Mouse (Mus musculus) heart, embryonic 16.5 days (tissue): ENCODE measurements around the gene Smim9. TPM values are rescaled to one million over a fixed set of nuclear protein-coding genes. Genes with fewer than 3 reads are reported as not detected.
A peak's percentile ranks its signal among the peaks of the same experiment; 100 is the strongest.
"Not testable (repeated sequence)": the region's sequence is repeated elsewhere in the genome, so short reads cannot be mapped to it uniquely, and the experiment has no call there.

ENCODE experiments used
- ATAC-seq: fragments of 200-750 bp; cut with Nextera tagmentation; replicated peaks from 2 replicates; pipeline ENCODE4 v1.8.0; 2017; ENCODE audit warnings: moderate number of reproducible peaks; ENCODE audit not compliant: insufficient read depth, low FRiP score; ENCODE audit errors: extremely low read depth
- H3K27ac ChIP-seq: fragments of 300-500 bp; sonication (generic); 2 replicates; pipeline ENCODE4 v1.5.1; 2014; ENCODE audit warnings: mild to moderate bottlenecking, low read length, control low read depth, moderate library complexity
- H3K27me3 ChIP-seq: fragments of 300-500 bp; sonication (generic); 2 replicates; pipeline ENCODE4 v1.6.1; 2014; ENCODE audit warnings: low read length, mixed read lengths; ENCODE audit not compliant: control insufficient read depth, insufficient read depth
- H3K36me3 ChIP-seq: fragments of 300-500 bp; sonication (generic); 2 replicates; pipeline ENCODE4 v1.6.1; 2014; ENCODE audit not compliant: control insufficient read depth, insufficient read depth
- H3K4me1 ChIP-seq: fragments of 300-500 bp; sonication (generic); 2 replicates; pipeline ENCODE4 v1.6.1; 2014; ENCODE audit warnings: low read length, mixed read lengths; ENCODE audit not compliant: control insufficient read depth, insufficient read depth
- H3K4me2 ChIP-seq: fragments of 300-500 bp; sonication (generic); 2 replicates; pipeline ENCODE4 v1.6.1; 2014; ENCODE audit warnings: low read depth, mild to moderate bottlenecking, control low read depth, low read length
- H3K4me3 ChIP-seq: fragments of 300-500 bp; sonication (generic); 2 replicates; pipeline ENCODE4 v1.5.1; 2014; ENCODE audit warnings: mild to moderate bottlenecking, control low read depth, low read length
- H3K9ac ChIP-seq: fragments of 300-500 bp; sonication (generic); 2 replicates; pipeline ENCODE4 v1.6.1; 2014; ENCODE audit warnings: low read length, control low read depth
- H3K9me3 ChIP-seq: fragments of 300-500 bp; sonication (generic); replicated peaks from 2 replicates; pipeline ENCODE4 v1.6.1; 2016; ENCODE audit warnings: low read length; ENCODE audit not compliant: control insufficient read depth
- WGBS: fragments of 180-500 bp; shearing (Covaris S2); extraction: QIAGEN DNeasy Blood & Tissue Kit; methylation state at CpG from one replicate; pipeline ENCODE4 v1.1.7; 2014; 5-methylcytosine and 5-hydroxymethylcytosine counted together
- polyA plus RNA-seq: library from polyadenylated mRNA; unstranded; fragments of >200 nt; fragmentation: Nextera tagmentation; extraction: Ambion mirVana; gene quantifications from 2 replicates; pipeline ENCODE4 v1.2.1, GENCODE M21; 2015

The Smim9 gene
- not detected in 2 replicates for polyA plus RNA-seq

DNA sequence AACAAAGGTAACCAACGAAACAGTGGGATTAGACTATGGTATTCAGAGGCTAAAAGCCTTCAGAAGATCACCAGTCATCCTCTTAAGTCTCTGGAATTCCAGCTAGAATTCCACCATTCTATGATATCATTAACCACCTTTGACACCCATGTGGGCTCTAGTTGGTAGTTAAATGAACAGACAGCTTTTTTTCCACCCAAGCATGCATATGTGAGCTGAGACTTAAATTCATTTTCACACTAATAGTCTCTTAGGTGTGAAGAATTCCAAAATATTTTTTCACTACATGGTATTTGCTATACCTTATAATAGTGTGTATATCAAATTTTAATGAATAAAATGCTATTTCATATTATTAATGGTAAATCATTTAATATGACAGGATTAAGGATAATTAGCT, at the start of gene Smim9:
Smim9 (minus strand) TSS at position 101 of the 400 bp plus-strand sequence.
- no peaks in the 10 kb centered on the region for H3K4me1 ChIP-seq
- H3K4me2 ChIP-seq = no peak within 1 kb of the TSS
- no peak within 1 kb of the TSS for H3K27ac ChIP-seq
- H3K27me3 ChIP-seq = no peaks in the 10 kb centered on the region
- no peak for ATAC-seq
- 73% methylated on average over 1 of the region's 1 CpGs for WGBS
- H3K9ac ChIP-seq = no peak within 1 kb of the TSS
- H3K36me3 ChIP-seq = no peaks in the 10 kb centered on the region
- no peak within 1 kb of the TSS for H3K4me3 ChIP-seq
- no peaks in the 10 kb centered on the region for H3K9me3 ChIP-seq

GRCm38 (mm10) chrX:75155576-75156243, 7.9 kb downstream of the Smim9 start:
- Histone ChIP-seq H3K9me3 (no peaks in the 10 kb centered on the region), H3K9ac (peak overlapping the region; percentile 63), H3K36me3 (no peaks in the 10 kb centered on the region), H3K4me3 (peak overlapping the region; percentile 54), H3K27ac (no peak overlapping the region), H3K4me1 (no peaks in the 10 kb centered on the region), H3K27me3 (no peaks in the 10 kb centered on the region), H3K4me2 (peak overlapping the region; percentile 70)
- 12% methylated on average over 38 of the region's 49 CpGs for WGBS
- peak; percentile 65; the same call in 1 of the 2 replicates for ATAC-seq

GRCm38 (mm10) chrX:75152249-75152648, 11.3 kb downstream of the Smim9 start:
- no peak overlapping the region for H3K9ac ChIP-seq
- H3K9me3 ChIP-seq = no peaks in the 10 kb centered on the region
- no peak overlapping the region for H3K4me3 ChIP-seq
- no peaks in the 10 kb centered on the region for H3K4me1 ChIP-seq
- H3K27me3 ChIP-seq = no peaks in the 10 kb centered on the region
- ATAC-seq = no peak
- H3K4me2 ChIP-seq = no peak overlapping the region
- no peak overlapping the region for H3K27ac ChIP-seq
- WGBS = 41% methylated on average over 1 of the region's 1 CpGs
- H3K36me3 ChIP-seq = no peaks in the 10 kb centered on the region

DNA sequence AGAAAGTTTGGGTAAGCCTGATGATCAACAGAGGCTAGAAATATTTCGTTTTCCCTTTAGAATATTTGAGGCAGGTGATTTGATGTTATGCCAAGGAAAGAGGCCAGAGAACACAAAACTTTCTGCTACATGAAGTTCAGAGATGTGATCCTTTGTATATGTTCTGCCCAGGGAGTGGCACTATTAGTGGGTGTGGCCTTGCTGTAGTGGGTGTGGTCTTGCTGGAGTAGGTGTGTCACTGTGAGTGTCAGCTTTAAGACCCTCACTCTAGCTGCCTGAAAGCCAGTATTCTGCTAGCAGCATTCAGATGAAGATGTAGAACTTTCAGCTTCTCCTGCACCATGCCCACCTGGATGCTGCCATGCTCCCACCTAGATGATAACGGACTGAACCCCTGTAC, 13.3 kb downstream of the Smim9 start:
- Histone ChIP-seq H3K36me3 (no peaks in the 10 kb centered on the region), H3K4me3 (no peak overlapping the region), H3K27me3 (no peaks in the 10 kb centered on the region), H3K9me3 (no peaks in the 10 kb centered on the region), H3K9ac (no peak overlapping the region), H3K27ac (no peak overlapping the region), H3K4me2 (no peak overlapping the region), H3K4me1 (no peaks in the 10 kb centered on the region)
- no peak for ATAC-seq
- 70% methylated on average over 2 of the region's 2 CpGs for WGBS

DNA sequence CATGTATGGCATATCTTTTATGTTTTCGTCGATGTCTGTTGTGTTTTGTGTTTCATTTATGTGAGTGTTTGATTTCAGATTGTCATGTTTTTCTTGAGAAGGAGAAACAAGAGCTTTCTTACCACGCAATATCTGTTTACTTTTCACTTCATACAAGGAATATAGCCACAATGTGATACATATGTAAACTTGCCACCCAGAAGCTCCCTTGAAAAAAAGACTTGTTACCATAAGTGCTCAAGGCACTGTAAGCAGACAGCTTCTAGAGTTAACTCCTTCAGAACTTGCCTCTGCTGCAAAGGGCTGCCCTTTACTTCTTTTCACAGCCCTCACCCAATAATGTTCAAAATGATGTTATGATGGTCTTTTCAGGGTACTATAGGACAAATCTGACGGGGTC, 15.2 kb downstream of the Smim9 start:
- 70% methylated on average over 4 of the region's 4 CpGs for WGBS
- H3K27ac ChIP-seq = no peak overlapping the region

GRCm38 (mm10) chrX:75143124-75143555, 20.4 kb downstream of the Smim9 start:
- H3K9me3 ChIP-seq, H3K4me1 ChIP-seq, H3K36me3 ChIP-seq, H3K27ac ChIP-seq, H3K27me3 ChIP-seq: not testable (repeated sequence)
- ATAC-seq = 0 out of 2 replicates have a peak, but pooled peaks have one; percentile 18
- peak overlapping the region; percentile 64 for H3K4me2 ChIP-seq
- WGBS = 27% methylated on average over 12 of the region's 42 CpGs
- peak overlapping the region; percentile 46; the same call in 1 of the 2 replicates for H3K9ac ChIP-seq
- peak overlapping the region; percentile 46 for H3K4me3 ChIP-seq

More for the DNA sequence above, 15.2 kb downstream of the Smim9 start:
- Histone ChIP-seq H3K4me2 (no peak overlapping the region), H3K36me3 (no peaks in the 10 kb centered on the region), H3K9me3 (no peaks in the 10 kb centered on the region), H3K9ac (no peak overlapping the region), H3K4me1 (no peaks in the 10 kb centered on the region), H3K27me3 (no peaks in the 10 kb centered on the region), H3K4me3 (no peak overlapping the region)
- no peak for ATAC-seq

DNA sequence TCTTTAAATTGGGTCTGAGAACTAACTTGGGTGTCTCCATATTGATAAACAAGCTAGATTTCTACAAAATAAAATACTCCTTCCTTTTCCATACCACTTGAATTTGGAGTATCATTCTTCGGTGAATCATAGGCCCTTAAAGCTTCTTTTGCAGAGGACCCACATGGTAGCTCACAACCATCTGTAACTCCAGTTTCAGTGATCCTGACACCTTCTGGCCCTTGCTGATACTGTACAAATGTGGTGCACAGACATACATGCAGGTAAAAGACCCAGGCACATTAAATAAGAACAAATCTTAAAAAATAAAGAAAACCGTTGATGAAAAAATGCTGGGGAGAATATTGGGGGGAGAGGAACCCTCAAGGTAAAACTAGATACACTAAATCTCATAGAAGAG, 25.4 kb downstream of the Smim9 start:
- no peak overlapping the region for H3K27ac ChIP-seq
- ATAC-seq = no peak
- H3K4me3 ChIP-seq = no peak overlapping the region
- 88% methylated on average over 2 of the region's 2 CpGs for WGBS
- H3K27me3 ChIP-seq = no peaks in the 10 kb centered on the region
- H3K4me1 ChIP-seq = no peaks in the 10 kb centered on the region
- no peaks in the 10 kb centered on the region for H3K9me3 ChIP-seq
- no peak overlapping the region for H3K4me2 ChIP-seq
- H3K36me3 ChIP-seq = no peaks in the 10 kb centered on the region
- no peak overlapping the region for H3K9ac ChIP-seq

DNA sequence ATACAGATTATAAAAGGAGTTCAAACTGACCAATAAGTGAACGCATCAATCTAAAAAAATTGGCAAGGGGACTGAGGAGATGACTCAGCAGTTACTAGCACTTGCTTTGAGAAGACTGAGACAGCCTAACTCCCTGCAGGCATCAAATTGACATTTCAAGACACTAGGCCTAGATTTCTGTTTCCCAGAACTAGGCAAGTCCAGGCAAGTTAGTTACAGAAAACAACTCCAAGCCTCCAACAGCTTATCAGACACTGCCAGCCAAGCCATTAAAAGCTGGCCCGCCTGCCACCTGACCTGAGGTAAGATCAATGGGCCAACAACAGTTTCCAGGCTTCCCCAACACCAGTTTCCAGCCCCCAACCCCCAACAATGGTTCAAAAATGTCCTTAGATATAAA, 25.8 kb downstream of the Smim9 start:
- no peak overlapping the region for H3K4me2 ChIP-seq
- no peak for ATAC-seq
- H3K9me3 ChIP-seq = no peaks in the 10 kb centered on the region
- no peak overlapping the region for H3K9ac ChIP-seq
- H3K4me1 ChIP-seq = no peaks in the 10 kb centered on the region
- H3K27ac ChIP-seq = no peak overlapping the region
- no peak overlapping the region for H3K4me3 ChIP-seq
- no peaks in the 10 kb centered on the region for H3K36me3 ChIP-seq
- 68% methylated on average over 2 of the region's 2 CpGs for WGBS
- H3K27me3 ChIP-seq = no peaks in the 10 kb centered on the region

DNA sequence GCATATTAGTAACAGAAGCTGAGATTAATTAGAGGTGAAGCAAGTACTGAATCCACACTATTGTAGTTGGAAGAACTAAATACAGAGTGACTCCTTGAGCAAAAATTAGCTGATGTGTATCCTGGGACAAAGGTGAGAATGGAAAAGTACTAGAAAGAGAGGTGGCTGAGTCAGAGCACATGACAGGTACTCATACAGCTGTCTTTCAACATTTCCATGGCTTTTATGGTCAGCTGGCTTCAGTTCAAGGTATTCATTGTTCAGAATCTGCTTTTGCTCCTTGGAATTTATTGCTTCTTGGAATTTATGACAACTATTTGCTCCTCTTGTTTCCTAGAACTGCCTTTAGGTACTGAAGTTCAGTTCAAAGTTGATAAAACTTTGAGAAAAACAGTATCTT, 26.6 kb downstream of the Smim9 start:
- Histone ChIP-seq H3K9me3 (no peaks in the 10 kb centered on the region), H3K9ac (no peak overlapping the region), H3K36me3 (no peaks in the 10 kb centered on the region), H3K4me1 (no peaks in the 10 kb centered on the region), H3K4me3 (no peak overlapping the region), H3K27me3 (no peaks in the 10 kb centered on the region), H3K27ac (no peak overlapping the region), H3K4me2 (no peak overlapping the region)
- ATAC-seq = no peak
